Mouse (Mus musculus) forebrain, embryonic 16.5 days (tissue): ENCODE results near the gene Hpcal4. TPM values are rescaled to one million over a fixed set of nuclear protein-coding genes. Genes with fewer than 3 reads are reported as not detected.

Experiments
- ATAC-seq: fragments of 200-750 bp; cut with Nextera tagmentation; 2 replicates; pipeline ENCODE4 v1.8.0; 2017; ENCODE audit warnings: mild to moderate bottlenecking, moderate library complexity
- H3K27ac ChIP-seq: fragments of 300-500 bp; sonication (generic); 2 replicates; pipeline ENCODE4 v1.5.1; 2014; ENCODE audit warnings: low read length, control low read depth
- H3K27me3 ChIP-seq: fragments of 300-500 bp; sonication (generic); replicated peaks from 2 replicates; pipeline ENCODE4 v1.6.1; 2014; ENCODE audit warnings: low read length; ENCODE audit not compliant: control insufficient read depth, insufficient read depth
- H3K36me3 ChIP-seq: fragments of 300-500 bp; sonication (generic); 2 replicates; pipeline ENCODE4 v1.6.1; 2014; ENCODE audit not compliant: control insufficient read depth, insufficient read depth
- H3K4me1 ChIP-seq: fragments of 300-500 bp; sonication (generic); replicated peaks from 2 replicates; pipeline ENCODE4 v1.6.1; 2014; ENCODE audit warnings: low read length; ENCODE audit not compliant: control insufficient read depth, insufficient read depth
- H3K4me2 ChIP-seq: fragments of 300-500 bp; sonication (generic); 2 replicates; pipeline ENCODE4 v1.6.1; 2014; ENCODE audit warnings: mild to moderate bottlenecking, low read length, control low read depth
- H3K4me3 ChIP-seq: fragments of 300-500 bp; sonication (generic); replicated peaks from 2 replicates; pipeline ENCODE4 v1.5.1; 2014; ENCODE audit warnings: mild to moderate bottlenecking, low read length, control low read depth
- H3K9ac ChIP-seq: fragments of 300-500 bp; sonication (generic); replicated peaks from 2 replicates; pipeline ENCODE4 v1.6.1; 2014; ENCODE audit warnings: low read depth, low read length, control low read depth
- H3K9me3 ChIP-seq: fragments of 300-500 bp; sonication (generic); 2 replicates; pipeline ENCODE4 v1.6.1; 2016; ENCODE audit warnings: low read length; ENCODE audit not compliant: control insufficient read depth
- WGBS: fragments of 180-500 bp; shearing (Covaris S2); extraction: QIAGEN DNeasy Blood & Tissue Kit; methylation state at CpG from one replicate; pipeline ENCODE4 v1.1.7; 2014; 5-methylcytosine and 5-hydroxymethylcytosine counted together
- polyA plus RNA-seq: library from polyadenylated mRNA; unstranded; fragments of >200 nt; fragmentation: Nextera tagmentation; extraction: Ambion mirVana; gene quantifications from 2 replicates; pipeline ENCODE4 v1.2.1, GENCODE M21; 2015

Hpcal4 gene
- polyA plus RNA-seq, 1 experiment from 2014 or later: 55.7 TPM

DNA sequence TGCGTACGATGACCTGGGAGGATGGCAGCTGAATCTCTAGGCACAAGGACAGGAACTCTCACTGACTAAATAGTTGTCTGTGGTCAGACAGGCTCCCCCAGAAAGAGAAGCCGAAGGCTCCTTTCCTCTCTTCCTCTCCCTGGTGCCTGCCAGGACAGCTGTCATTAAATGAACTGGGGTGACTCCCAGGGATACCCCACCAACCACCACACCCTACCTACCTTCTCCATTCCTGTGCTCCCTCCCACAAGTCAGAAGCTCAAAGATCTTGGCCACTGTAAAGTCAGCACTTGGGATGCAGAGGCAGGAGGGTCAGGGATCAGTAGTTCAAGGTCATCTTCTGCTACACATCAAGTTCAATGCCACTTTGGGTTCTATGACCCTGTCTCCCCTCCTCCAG is 49.8 kb downstream of the Hpcal4 start:
- peaks cover 7% of the 10 kb centered on the region for H3K4me1 ChIP-seq
- H3K27ac ChIP-seq: no peak overlapping the region
- peaks cover 28% of the 10 kb centered on the region for H3K27me3 ChIP-seq
- H3K9ac ChIP-seq: no peak overlapping the region
- no peak for ATAC-seq
- no peaks in the 10 kb centered on the region for H3K9me3 ChIP-seq
- WGBS: 71% methylated on average over 3 of the region's 3 CpGs
- no peaks in the 10 kb centered on the region for H3K36me3 ChIP-seq
- no peak overlapping the region for H3K4me3 ChIP-seq
- H3K4me2 ChIP-seq: no peak overlapping the region

DNA sequence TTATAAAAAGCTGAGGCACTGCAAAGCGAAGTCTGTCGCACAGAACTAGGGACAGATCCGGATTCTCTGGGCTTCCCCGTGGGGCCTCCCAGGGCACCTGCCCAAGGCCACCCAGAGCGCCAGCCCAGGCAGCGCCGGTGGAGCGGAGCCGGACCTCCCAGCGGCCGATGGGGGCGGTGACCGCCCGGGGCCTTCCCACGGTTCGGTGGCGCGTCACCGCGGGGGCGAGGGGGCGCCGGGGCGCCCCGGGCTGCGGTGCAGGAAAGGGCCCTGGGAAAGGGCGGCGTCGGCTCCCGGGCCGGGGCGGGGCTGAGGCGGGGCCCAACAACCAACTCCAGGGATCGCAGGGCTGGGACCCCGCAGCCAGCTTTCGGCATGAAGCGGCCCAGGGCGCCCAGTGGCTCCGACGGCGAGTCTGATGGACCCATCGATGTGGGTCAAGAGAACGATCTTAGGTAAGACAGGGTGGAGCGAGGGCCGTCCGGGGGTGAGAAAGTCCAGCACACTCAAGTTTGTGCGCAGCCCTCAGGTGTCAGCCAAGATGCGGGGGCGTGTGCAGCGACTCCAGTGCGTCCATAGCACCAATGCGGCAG is 50.6 kb downstream of the Hpcal4 start, which contains the start of gene Heyl:
Gene Heyl (plus strand): TSS at position 65 of the 593 bp plus-strand sequence.
- H3K27me3 ChIP-seq: peaks cover 34% of the 10 kb centered on the region
- WGBS: 2% methylated on average over 52 of the region's 52 CpGs
- H3K4me2 ChIP-seq: peak within 1 kb of the TSS; percentile 66
- ATAC-seq: 0 out of 2 replicates have a peak, but pooled peaks have one; percentile 40
- no peaks in the 10 kb centered on the region for H3K9me3 ChIP-seq
- no peaks in the 10 kb centered on the region for H3K36me3 ChIP-seq
- H3K4me3 ChIP-seq: peak within 1 kb of the TSS; percentile 39
- H3K4me1 ChIP-seq: peaks cover 7% of the 10 kb centered on the region
- H3K9ac ChIP-seq: peak within 1 kb of the TSS; percentile 51
- no peak within 1 kb of the TSS for H3K27ac ChIP-seq

DNA sequence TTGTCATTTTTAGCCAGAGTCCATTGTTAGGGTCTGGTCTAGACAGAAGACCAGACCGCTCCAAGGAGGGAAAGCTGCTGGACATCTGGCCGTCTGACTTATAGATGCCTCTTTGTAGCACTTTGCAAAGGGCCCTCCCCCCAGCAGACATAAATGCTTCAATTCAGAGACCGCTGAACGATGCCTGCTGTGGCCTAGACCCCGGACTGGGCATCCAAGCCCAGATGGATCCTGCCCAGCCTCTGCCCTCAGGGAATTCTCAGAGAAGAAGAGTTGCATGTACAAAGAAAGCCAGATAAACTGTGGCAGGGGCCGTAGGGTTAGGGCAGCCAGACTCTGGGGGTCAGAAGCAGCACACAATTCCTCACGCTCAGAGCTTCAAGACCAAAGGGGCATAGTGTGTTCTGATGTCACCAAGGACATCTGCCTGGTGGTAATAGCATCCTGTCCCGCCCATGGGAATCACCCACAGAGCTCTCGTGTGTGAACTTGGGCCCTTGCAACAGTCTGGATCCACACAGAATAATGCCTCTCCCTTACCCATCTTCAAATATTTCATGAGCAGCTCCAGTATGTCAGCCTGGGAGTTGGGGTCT is 52.9 kb downstream of the Hpcal4 start:
- no peak overlapping the region for H3K4me2 ChIP-seq
- no peak for ATAC-seq
- peaks cover 54% of the 10 kb centered on the region for H3K27me3 ChIP-seq
- 72% methylated on average over 9 of the region's 9 CpGs for WGBS
- no peaks in the 10 kb centered on the region for H3K9me3 ChIP-seq
- peaks cover 12% of the 10 kb centered on the region for H3K4me1 ChIP-seq
- no peak overlapping the region for H3K4me3 ChIP-seq
- H3K9ac ChIP-seq: no peak overlapping the region
- no peak overlapping the region for H3K27ac ChIP-seq
- no peaks in the 10 kb centered on the region for H3K36me3 ChIP-seq

DNA sequence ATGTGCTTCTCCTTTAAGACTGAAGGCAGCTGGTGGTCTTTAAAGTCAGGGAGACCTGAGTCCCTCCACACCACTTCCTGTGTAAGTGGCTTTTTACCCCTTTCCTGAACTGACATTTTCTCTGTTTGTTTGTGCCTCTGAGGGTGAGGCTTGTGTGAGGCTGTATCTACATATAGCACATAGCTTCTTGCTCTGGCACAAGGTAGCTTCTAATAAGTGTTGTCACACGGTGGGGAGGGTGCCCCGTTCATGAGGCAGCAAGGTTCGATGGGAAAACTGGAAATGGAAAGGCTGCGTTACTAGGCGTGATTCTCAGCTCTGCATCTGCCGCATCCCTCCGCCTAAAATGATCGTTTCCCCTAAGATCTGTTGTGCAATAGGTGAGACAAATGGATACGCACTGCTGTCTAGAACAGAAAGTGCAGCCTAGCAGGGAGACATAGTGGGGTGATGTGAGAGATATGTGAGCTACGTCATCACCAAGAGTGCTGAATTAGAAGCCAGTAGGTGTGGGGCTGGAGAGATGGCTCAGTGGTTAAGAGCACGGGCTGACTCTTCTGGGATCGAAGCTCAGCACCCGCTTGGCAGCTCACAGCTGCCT is 53.5 kb downstream of the Hpcal4 start:
- WGBS: 85% methylated on average over 13 of the region's 13 CpGs
- ATAC-seq: no peak
- Histone ChIP-seq H3K9ac (no peak overlapping the region), H3K4me1 (peaks cover 12% of the 10 kb centered on the region), H3K27ac (no peak overlapping the region), H3K4me2 (no peak overlapping the region), H3K4me3 (no peak overlapping the region), H3K27me3 (peaks cover 54% of the 10 kb centered on the region), H3K9me3 (no peaks in the 10 kb centered on the region), H3K36me3 (no peaks in the 10 kb centered on the region)

DNA sequence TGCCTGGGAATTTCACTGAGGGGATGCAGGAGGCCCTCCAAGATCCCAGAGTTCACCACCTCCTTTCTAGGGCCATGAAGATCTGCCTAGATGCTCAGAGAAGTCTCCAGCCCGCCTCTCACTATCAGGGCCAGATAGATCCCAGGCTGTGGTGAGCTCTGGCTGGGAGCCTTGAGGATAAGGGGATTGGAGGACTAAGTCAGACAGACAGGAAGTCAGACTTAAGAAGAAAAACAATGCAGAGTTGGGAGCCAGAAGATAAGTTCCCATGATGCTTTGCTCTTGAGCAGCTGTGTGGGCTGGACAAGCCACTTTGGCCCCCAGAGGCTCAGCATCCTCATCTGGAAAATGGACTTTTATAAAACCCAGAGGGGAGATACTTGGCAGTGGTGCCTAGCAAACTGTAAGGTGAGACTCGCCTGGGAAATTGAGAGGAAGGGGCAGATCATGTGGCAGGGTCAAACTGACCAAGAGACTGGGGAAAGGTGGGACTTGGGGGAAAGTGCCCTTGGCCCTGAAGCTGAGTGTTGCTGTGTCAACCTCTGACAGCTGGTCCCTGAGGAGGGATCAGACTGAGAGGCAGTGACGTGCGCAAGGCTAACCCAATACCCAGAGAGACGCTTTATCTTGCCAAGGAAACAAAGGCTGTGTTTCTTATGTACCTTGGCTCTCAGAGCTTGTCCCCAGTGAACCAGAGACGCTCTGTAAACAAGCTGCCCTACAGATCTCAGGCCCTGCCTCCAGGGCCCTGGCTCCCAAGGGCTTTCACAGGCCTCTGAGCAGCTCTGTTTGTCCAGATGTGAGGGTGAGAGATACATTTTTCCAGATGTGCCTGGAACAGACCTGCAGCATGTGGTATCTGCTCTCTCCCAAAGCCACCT is 54.6 kb downstream of the Hpcal4 start:
- no peak for ATAC-seq
- Histone ChIP-seq H3K4me1 (peaks cover 12% of the 10 kb centered on the region), H3K4me3 (no peak overlapping the region), H3K36me3 (no peaks in the 10 kb centered on the region), H3K9me3 (no peaks in the 10 kb centered on the region), H3K27ac (no peak overlapping the region), H3K27me3 (peaks cover 47% of the 10 kb centered on the region), H3K4me2 (no peak overlapping the region), H3K9ac (no peak overlapping the region)
- WGBS: 72% methylated on average over 6 of the region's 6 CpGs

DNA sequence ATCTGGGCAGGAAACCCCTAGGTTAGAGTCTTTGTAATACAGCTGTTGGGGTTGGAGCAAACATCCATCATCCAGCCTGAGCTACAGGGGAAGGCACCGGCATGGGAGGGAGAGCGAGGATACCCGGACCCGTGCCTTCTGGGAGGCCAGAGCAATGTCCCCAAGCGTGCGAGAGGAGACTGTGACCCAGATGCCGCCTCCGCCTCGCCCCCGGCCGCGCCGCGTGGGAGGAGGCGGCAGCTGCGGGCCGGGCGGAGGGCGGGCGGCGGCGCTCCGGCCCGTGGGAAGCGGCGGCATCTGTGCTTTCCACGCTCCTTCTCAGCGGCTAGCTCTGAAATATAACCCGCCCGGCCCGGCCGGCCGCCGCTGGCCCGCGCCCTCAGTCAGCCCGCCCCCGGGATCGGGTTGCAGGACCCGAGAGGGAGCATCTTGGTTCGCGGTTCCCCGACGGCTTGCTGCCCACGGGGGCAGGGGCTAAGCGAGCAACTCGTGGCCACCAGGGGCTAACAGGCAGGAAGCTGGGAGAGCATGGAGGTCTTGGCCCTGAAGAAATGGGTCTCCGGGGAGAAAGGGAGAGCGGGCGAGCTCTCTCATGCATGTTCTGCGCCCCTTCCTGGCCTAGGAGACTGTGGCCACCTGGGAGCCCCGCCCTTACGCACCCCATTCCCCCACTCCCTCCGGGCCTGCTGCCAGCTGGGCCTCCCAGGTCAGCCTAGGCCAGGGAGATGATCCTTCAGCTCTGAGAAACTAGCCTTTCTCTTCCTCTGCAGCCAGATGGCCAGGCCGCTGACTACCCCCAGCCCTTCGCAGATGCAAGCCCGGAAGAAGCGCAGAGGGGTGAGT is 56.6 kb downstream of the Hpcal4 start:
- Histone ChIP-seq H3K4me3 (peak overlapping the region; percentile 25), H3K4me2 (peak overlapping the region; percentile 43), H3K27me3 (peaks cover 32% of the 10 kb centered on the region), H3K27ac (no peak overlapping the region), H3K36me3 (no peaks in the 10 kb centered on the region), H3K9ac (peak overlapping the region; percentile 46), H3K4me1 (peaks cover 5% of the 10 kb centered on the region; the same call in 1 of the 2 replicates), H3K9me3 (no peaks in the 10 kb centered on the region)
- 8% methylated on average over 50 of the region's 58 CpGs for WGBS
- no peak; the same call in 1 of the 2 replicates for ATAC-seq

Other genes starting within 250 kb of the Hpcal4 start
- gene Mfsd2a, start 222.0 kb upstream of the Hpcal4 start, polyA plus RNA-seq: 34.3 and 37.2 TPM in 2 replicates
- gene Mycl, start 187.6 kb upstream of the Hpcal4 start, polyA plus RNA-seq: 71.6 and 85.9 TPM in 2 replicates
- 34.1 and 35.7 TPM in 2 replicates for gene Trit1, start 166.6 kb upstream of the Hpcal4 start, polyA plus RNA-seq
- 0.35 TPM in 2 replicates for gene Bmp8b, start 78.1 kb upstream of the Hpcal4 start, polyA plus RNA-seq
- 0.41 TPM in 1 of 2 replicates, not detected in the other for gene Oxct2b, start 67.0 kb upstream of the Hpcal4 start, polyA plus RNA-seq
- 65.9 and 72.4 TPM in 2 replicates for gene Ppie, start 43.3 kb upstream of the Hpcal4 start, polyA plus RNA-seq
- not detected in 2 replicates for gene Nt5c1a, start 18.3 kb downstream of the Hpcal4 start, polyA plus RNA-seq
- gene Heyl, start 50.3 kb downstream of the Hpcal4 start, polyA plus RNA-seq: 4.5 and 5.3 TPM in 2 replicates
- 28.5 and 34.5 TPM in 2 replicates for gene Pabpc4, start 79.1 kb downstream of the Hpcal4 start, polyA plus RNA-seq
- not detected in 2 replicates for gene Oxct2a, start 140.4 kb downstream of the Hpcal4 start, polyA plus RNA-seq
- 0.11 TPM in 2 replicates for gene Bmp8a, start 160.0 kb downstream of the Hpcal4 start, polyA plus RNA-seq